Mouse (Mus musculus) brain, embryonic 14.5 days (tissue): ENCODE measurements at regions not wholly inside any gene's neighbourhood (a gene's known extent, or its start where the extent isn't known, plus 50 kb on each side); places are given as distances from the start of the nearest gene placed in this dataset.

Experiments used
- CTCF ChIP-seq: fragments of 200-500 bp; IDR thresholded peaks from 2 replicates; pipeline ENCODE4 v1.5.1; 2012; ENCODE audit warnings: inconsistent platforms, mild to moderate bottlenecking, moderate library complexity, borderline replicate concordance; ENCODE audit not compliant: insufficient read depth, insufficient read length; ENCODE audit errors: extremely low read depth
- POLR2A ChIP-seq: fragments of 200-500 bp; IDR thresholded peaks from 2 replicates; pipeline ENCODE4 v1.6.1; 2012; ENCODE audit warnings: mild to moderate bottlenecking, inconsistent platforms, borderline replicate concordance; ENCODE audit not compliant: poor library complexity, insufficient read depth, insufficient read length, severe bottlenecking; ENCODE audit errors: extremely low read depth

DNA sequence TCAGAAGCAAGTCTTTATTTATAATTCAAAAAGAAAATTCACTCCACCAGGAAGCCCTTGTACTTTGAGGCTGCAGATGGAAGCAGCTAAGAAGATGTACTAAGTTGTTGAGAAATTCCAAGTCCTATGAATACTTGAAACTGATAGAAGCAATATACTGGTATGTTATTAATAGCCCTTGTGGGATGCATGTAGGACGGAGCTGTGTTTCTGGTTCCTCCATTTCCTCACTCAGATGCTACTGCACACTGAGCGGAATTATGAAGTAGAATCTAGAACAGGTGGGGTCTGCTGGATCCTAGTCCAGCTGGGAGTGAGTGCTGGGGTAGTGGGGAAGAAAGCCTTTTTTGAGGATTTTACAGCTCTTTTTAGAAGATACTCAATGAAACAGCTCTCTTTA, 510.5 kb downstream of the Zfp352 start:
- no peak for TF ChIP-seq CTCF
- TF ChIP-seq POLR2A = no peak
